Mouse (Mus musculus) thymus, adult 2 months (tissue): ENCODE measurements around the gene Psmb6. TPM values are rescaled to one million over a fixed set of nuclear protein-coding genes. Genes with fewer than 3 reads are reported as not detected.

Experiments
- DNase-seq: peaks from one replicate; pipeline ENCODE4 v3.0.0; 2021
- H3K27ac ChIP-seq: fragments of 200-500 bp; 2 replicates; pipeline ENCODE4 v1.5.1; 2012; ENCODE audit warnings: low read length, control low read depth; ENCODE audit not compliant: control insufficient read depth, insufficient read depth
- H3K27me3 ChIP-seq: fragments of 200-500 bp; 2 replicates; pipeline ENCODE4 v1.6.1; 2012; ENCODE audit warnings: mild to moderate bottlenecking, low read length, moderate library complexity, mixed read lengths; ENCODE audit not compliant: control insufficient read depth, insufficient read depth
- H3K36me3 ChIP-seq: fragments of 200-500 bp; 2 replicates; pipeline ENCODE4 v1.6.1; 2012; ENCODE audit warnings: mild to moderate bottlenecking, low read length, moderate library complexity; ENCODE audit not compliant: control insufficient read depth, insufficient read depth
- H3K4me1 ChIP-seq: fragments of 200-500 bp; replicated peaks from 2 replicates; pipeline ENCODE4 v1.6.1; 2012; ENCODE audit warnings: low read length; ENCODE audit not compliant: control insufficient read depth, insufficient read depth
- H3K4me3 ChIP-seq: fragments of 200-500 bp; 2 replicates; pipeline ENCODE4 v1.5.1; 2012; ENCODE audit warnings: mild to moderate bottlenecking, low read length, control low read depth, moderate library complexity; ENCODE audit not compliant: control insufficient read depth, insufficient read depth
- CTCF ChIP-seq: fragments of 200-500 bp; IDR thresholded peaks from 2 replicates; pipeline ENCODE4 v1.5.1; 2012; ENCODE audit warnings: mild to moderate bottlenecking, control low read depth, low read length, moderate library complexity, borderline replicate concordance; ENCODE audit not compliant: control insufficient read depth, poor library complexity, insufficient read depth; ENCODE audit errors: extremely low read depth
- POLR2A ChIP-seq: fragments of 200-500 bp; IDR thresholded peaks from 2 replicates; pipeline ENCODE4 v1.6.1; 2012; ENCODE audit warnings: mild to moderate bottlenecking, low read length, control low read depth, moderate library complexity; ENCODE audit not compliant: control insufficient read depth, poor library complexity, insufficient read depth; ENCODE audit errors: extremely low read depth
- WGBS: fragments of 180-500 bp; shearing (Covaris S2); methylation state at CpG from one replicate; pipeline ENCODE4 v1.1.7; 2018; 5-methylcytosine and 5-hydroxymethylcytosine counted together
- polyA plus RNA-seq: library from polyadenylated mRNA; depleted of rRNA; stranded (reverse); fragments of >200 nt; gene quantifications from 2 replicates; pipeline ENCODE4 v1.2.3, GENCODE M21; 2012

The Psmb6 gene
- polyA plus RNA-seq, 1 experiment = 460 TPM

DNA sequence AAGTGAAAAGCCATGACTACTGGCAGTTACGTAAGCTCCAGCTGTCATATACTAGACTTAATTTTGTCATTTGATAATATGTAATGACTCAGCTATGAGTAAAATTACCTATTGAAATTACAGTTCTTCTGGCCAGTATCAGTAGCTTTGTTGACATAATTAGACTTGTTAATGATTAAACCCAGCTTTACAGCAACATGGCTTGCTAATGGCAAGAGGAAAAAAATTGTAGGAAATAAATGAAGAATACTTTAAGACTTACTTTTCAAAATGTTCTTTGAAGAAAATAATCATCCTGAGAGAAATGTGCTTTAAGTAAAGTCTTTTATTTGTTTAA is 24.7 kb upstream of the Psmb6 start:
- Histone ChIP-seq H3K4me1 (peaks cover 6% of the 10 kb centered on the region), H3K27ac (no peak overlapping the region), H3K36me3 (no peaks in the 10 kb centered on the region), H3K4me3 (no peak overlapping the region), H3K27me3 (no peaks in the 10 kb centered on the region)
- no peak for DNase-seq
- no peak for TF ChIP-seq POLR2A
- TF ChIP-seq CTCF = no peak
- WGBS = 96% methylated on average over 1 of the region's 1 CpGs

DNA sequence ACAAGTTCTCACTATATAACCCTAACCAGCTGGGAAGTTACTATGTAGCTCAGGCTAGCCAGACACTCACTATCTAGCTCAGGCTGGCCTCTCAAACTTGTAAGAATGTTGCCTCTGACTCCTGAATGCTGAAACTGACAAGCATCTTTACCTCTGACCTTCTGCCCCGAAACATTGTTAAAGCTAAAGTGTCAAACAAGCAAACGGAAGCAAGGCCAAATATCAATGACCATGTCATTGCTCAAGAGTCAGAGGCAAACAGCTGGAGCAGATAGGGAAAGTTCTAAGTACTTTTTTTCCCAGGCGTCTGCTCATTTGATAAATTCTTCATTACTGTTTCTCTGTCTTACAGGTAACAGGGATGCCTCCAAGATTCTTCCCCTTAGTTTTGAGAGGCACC is 23.1 kb upstream of the Psmb6 start:
- H3K27ac ChIP-seq = no peak overlapping the region
- peaks cover 8% of the 10 kb centered on the region for H3K4me1 ChIP-seq
- no peaks in the 10 kb centered on the region for H3K36me3 ChIP-seq
- no peaks in the 10 kb centered on the region for H3K27me3 ChIP-seq
- no peak overlapping the region for H3K4me3 ChIP-seq
- no peak for DNase-seq
- 91% methylated on average over 3 of the region's 3 CpGs for WGBS
- no peak for TF ChIP-seq POLR2A
- no peak for TF ChIP-seq CTCF

DNA sequence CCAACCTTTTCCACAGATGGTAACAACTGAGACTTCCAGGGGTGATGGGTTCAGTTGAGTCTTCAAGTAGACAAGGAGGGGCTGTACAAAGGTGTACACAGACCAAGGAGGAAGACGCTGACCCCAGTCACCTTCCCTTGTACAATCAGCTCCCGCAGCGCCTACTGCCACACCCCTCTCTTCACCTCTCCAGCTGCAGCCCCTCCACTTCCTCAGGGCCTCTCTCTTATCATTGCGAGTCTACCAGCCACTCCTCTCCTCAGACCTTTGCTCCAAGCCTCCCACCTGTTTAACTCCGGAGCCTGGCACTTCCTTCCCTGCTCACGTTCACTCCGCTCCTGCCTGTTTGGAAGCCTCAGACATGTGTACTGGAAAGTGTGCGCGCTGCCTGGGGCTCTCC is 20.2 kb upstream of the Psmb6 start, which contains the start of gene Tm4sf5:
Gene Tm4sf5, plus strand, starts transcription at position 275 of the 400 bp plus-strand sequence.
- Histone ChIP-seq H3K4me1 (peaks cover 17% of the 10 kb centered on the region), H3K4me3 (no peak within 1 kb of the TSS), H3K27me3 (no peaks in the 10 kb centered on the region), H3K27ac (no peak within 1 kb of the TSS), H3K36me3 (no peaks in the 10 kb centered on the region)
- TF ChIP-seq CTCF (no peak), POLR2A (no peak)
- WGBS = 63% methylated on average over 9 of the region's 9 CpGs
- no peak for DNase-seq

DNA sequence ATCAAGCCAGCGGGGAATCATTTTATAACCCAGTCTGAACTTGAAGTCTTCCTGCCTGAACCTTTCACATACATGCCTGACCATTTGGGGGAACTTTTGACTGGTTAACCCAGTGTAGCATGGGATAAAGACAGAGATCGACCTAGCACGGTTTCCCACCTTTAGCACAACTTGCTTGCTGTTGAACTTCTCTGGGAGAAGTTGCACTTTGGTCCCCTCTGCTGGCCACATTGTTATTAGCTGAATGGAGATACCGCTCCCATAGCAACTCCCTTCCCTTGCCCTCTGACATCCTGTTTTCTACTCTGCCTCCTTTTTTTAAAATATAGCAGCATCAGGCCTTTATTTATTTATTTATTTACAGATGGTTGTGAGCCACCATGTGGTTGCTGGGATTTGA is 18.8 kb upstream of the Psmb6 start:
- Histone ChIP-seq H3K4me3 (no peak overlapping the region), H3K36me3 (no peaks in the 10 kb centered on the region), H3K27ac (peak overlapping the region; percentile 32; the same call in 1 of the 2 replicates), H3K27me3 (no peaks in the 10 kb centered on the region), H3K4me1 (peaks cover 17% of the 10 kb centered on the region)
- peak; percentile 90 for DNase-seq
- TF ChIP-seq POLR2A (no peak), CTCF (no peak)
- 23% methylated on average over 4 of the region's 4 CpGs for WGBS

DNA sequence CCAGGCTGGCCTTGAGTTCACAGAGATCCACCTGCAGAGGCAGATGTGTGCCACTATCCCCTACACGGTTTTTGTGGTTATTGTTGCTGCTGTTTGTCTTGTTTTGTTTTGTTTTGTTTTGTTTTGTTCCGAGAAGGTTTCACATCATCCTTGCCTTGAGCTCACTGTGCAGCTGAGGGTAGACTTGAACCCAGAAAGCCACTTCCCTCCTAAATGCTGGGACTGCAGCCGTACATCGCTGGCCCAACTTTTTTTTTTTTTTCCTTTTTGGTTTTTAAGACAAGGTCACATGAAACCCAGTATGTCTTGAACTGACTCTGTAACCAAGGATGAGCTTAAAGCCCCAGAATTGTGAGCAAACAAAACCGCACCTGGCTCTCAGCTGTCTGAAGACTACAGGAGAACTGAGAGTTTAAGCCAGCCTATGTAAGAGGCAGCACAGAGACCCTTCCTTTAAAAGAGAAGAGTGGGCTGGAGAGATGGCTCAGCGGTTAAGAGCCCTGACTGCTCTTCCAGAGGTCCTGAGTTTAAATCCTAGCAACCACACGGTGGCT is 18.1 kb upstream of the Psmb6 start:
- peaks cover 17% of the 10 kb centered on the region for H3K4me1 ChIP-seq
- no peak overlapping the region for H3K4me3 ChIP-seq
- peak overlapping the region; percentile 73; the same call in 1 of the 2 replicates for H3K27ac ChIP-seq
- no peaks in the 10 kb centered on the region for H3K36me3 ChIP-seq
- WGBS = 55% methylated on average over 7 of the region's 7 CpGs
- peak; percentile 46 for DNase-seq
- H3K27me3 ChIP-seq = no peaks in the 10 kb centered on the region
- TF ChIP-seq POLR2A (no peak), CTCF (no peak)

DNA sequence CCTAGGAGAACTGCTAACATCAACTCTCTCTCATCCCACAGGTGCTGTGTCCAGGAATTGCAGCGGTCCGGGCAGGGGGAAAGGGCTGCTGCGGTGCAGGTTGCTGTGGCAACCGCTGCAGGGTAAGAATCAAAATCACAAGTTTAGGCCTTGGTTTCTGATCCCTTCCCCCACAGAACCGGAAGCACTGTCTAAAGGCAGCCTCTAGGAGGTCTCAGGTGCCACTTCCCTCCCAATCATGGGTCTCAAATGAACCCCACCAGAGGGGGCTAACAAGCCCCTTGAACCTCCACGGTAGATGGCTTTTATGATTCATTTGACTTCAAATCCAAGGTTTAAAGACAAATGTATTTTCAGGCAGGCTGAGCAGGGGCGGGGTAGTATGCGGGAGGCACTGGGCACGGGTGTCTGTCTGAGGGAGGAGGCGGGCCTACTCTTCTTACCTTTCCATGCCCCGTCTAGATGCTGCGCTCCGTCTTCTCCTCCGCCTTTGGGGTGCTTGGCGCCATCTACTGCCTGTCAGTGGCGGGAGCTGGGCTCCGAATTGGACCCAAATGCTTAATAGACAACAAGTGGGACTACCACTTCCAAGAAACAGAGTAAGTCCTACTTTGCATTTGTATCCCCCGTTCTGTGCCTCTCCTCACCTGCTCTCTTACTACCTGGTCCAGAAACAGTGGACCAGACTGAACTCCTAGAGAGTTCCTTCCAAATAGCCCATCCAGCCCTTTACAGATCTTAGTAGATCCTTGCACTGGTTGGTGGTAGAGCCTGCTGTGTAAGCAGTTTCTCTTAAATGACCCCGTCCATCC is 15.2 kb upstream of the Psmb6 start:
- H3K27ac ChIP-seq = no peak overlapping the region
- no peaks in the 10 kb centered on the region for H3K27me3 ChIP-seq
- TF ChIP-seq CTCF (peak; percentile 80; the same call in 1 of the 2 replicates), POLR2A (no peak)
- no peaks in the 10 kb centered on the region for H3K36me3 ChIP-seq
- H3K4me1 ChIP-seq = peaks cover 15% of the 10 kb centered on the region
- no peak overlapping the region for H3K4me3 ChIP-seq
- peak; percentile 62 for DNase-seq
- WGBS = 19% methylated on average over 19 of the region's 19 CpGs

DNA sequence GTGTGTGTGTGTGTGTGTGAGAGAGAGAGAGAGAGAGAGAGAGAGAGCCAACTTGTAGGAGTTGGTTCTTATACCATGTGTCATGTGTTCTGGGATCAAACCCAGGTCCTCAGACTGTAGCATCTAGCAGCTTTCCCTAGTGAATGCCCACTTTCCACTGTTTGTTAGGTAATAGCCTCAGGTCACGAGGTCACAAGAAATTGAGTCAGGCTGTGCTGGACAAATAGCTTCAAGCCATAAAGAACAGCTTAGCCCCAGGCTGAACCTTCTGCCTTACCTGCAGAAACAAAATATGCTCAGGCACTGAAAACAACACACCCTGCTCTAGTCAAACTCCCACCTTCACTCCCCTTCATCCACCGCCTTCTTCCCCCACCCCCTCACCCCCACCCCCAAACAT is 13.9 kb upstream of the Psmb6 start:
- Histone ChIP-seq H3K27me3 (no peaks in the 10 kb centered on the region), H3K4me1 (peaks cover 11% of the 10 kb centered on the region), H3K27ac (no peak overlapping the region), H3K36me3 (no peaks in the 10 kb centered on the region), H3K4me3 (no peak overlapping the region)
- no peak for DNase-seq
- 96% methylated on average over 2 of the region's 2 CpGs for WGBS
- TF ChIP-seq POLR2A = no peak
- TF ChIP-seq CTCF = no peak
